Mouse (Mus musculus) ES-Bruce4 (cell line): ENCODE data around the gene Specc1.

Experiments used
- CTCF ChIP-seq: IDR thresholded peaks from one replicate; pipeline ENCODE4 v1.8.1; 2011; ENCODE audit warnings: low read depth, low read length
- POLR2A ChIP-seq: IDR thresholded peaks from one replicate; pipeline ENCODE4 v1.8.1; 2011; ENCODE audit warnings: low read length; ENCODE audit not compliant: insufficient read depth

DNA sequence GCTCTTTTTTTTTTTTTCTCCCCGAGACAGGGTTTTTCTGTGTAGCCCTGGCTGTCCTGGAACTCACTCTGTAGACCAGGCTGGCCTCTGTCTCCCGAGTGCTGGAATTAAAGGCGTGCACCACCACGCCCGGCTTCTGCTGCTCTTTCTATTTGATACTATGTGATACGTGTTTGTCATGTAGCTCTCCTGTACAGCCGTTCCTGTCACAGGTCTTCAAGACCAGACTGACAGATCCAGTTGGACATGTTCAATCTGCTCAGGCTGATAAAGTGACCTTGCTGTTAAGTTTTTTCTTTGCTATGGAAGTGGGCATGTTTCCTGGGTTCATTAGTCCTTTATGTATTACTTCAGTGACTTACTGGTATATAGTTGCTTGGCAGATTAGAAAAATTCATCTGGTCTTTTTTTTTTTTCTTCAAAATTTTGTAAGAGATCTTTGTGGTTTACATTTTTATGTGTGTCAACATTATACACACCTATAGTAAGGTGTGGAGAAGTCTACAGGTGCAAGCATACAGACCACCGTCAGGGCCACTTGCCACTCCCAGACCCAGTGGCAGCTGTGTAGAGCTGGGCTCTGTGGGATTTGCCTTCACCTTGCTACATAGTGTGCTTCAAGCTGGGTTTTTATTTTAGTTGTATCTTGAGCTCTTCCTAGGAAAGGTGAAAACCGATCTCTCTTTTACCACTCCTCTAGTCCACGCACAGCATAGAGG, 221.0 kb downstream of the Specc1 start:
- TF ChIP-seq CTCF (no peak), POLR2A (no peak)
